ENCODE assay signal across 23 mouse cellular contexts in genomic region chr10:89290698-89291097, GRCm38 (mm10). TPM values are rescaled to one million over a fixed set of nuclear protein-coding genes. Genes with fewer than 3 reads are reported as not detected.
DNase-seq lines count a peak whose midpoint lies in the region; ATAC-seq and TF ChIP-seq lines count a peak whose summit lies in the region.
"Had no signal": no experiment of that assay in that cellular context is flagged by ENCODE, and none has a peak within 500 bp of the region (broad histone marks: within the 10 kb centered on the region; RNA-seq: fewer than 3 reads in every experiment).

No protein-coding gene starts in this region.

- peak; percentile 85 for ATAC-seq in hindbrain, embryonic 16.5 days
- no peak; the same call in 1 of the 2 replicates for ATAC-seq in midbrain, embryonic 14.5 days (ENCODE audit: low FRiP score, low TSS enrichment)
- ATAC-seq in midbrain, embryonic 11.5 days (ENCODE audit: low FRiP score), result no peak
- ATAC-seq in midbrain, postnatal 0 days (ENCODE audit: low FRiP score), result peak; percentile 72; the same call in 1 of the 2 replicates

- H3K27ac ChIP-seq in hindbrain, embryonic 16.5 days (ENCODE audit: low read depth, low read length), result no peak overlapping the region
- no peak overlapping the region for H3K27ac ChIP-seq in hindbrain, embryonic 10.5 days
- H3K27ac ChIP-seq in midbrain, embryonic 14.5 days (replicated peaks; ENCODE audit: low read depth, low read length), result no peak overlapping the region
- no peak overlapping the region for H3K27ac ChIP-seq in midbrain, embryonic 11.5 days (ENCODE audit: low read depth, low read length)
- no peak overlapping the region for H3K27ac ChIP-seq in midbrain, postnatal 0 days (ENCODE audit: low read depth, low read length)
- H3K27ac ChIP-seq: hindbrain, embryonic 14.5 days had no signal

- no peaks in the 10 kb centered on the region for H3K27me3 ChIP-seq in hindbrain, embryonic 16.5 days (replicated peaks; ENCODE audit: control insufficient read depth, insufficient read depth, low read length)
- no peaks in the 10 kb centered on the region for H3K27me3 ChIP-seq in hindbrain, embryonic 10.5 days (ENCODE audit: insufficient read depth, poor library complexity, severe bottlenecking)
- no peaks in the 10 kb centered on the region for H3K27me3 ChIP-seq in midbrain, embryonic 14.5 days (ENCODE audit: control insufficient read depth, insufficient read depth, low read length)
- no peaks in the 10 kb centered on the region for H3K27me3 ChIP-seq in midbrain, embryonic 11.5 days (ENCODE audit: control insufficient read depth, insufficient read depth, low read length)
- H3K27me3 ChIP-seq in midbrain, postnatal 0 days (ENCODE audit: insufficient read depth, low read length), result no peaks in the 10 kb centered on the region

- 64% methylated on average over 6 of the region's 6 CpGs for WGBS in hindbrain, embryonic 16.5 days
- 74% methylated on average over 6 of the region's 6 CpGs for WGBS in hindbrain, embryonic 10.5 days
- 68% methylated on average over 6 of the region's 6 CpGs for WGBS in midbrain, embryonic 14.5 days
- WGBS in midbrain, embryonic 11.5 days, result 77% methylated on average over 6 of the region's 6 CpGs
- WGBS in midbrain, postnatal 0 days, result 58% methylated on average over 6 of the region's 6 CpGs

- intact Hi-C loops in gastrocnemius, postnatal 14 days (cut with DNase I; ENCODE audit: low total_unique reads), result no loop called here

- H3K9me3 ChIP-seq in hindbrain, embryonic 16.5 days (ENCODE audit: control insufficient read depth, low read length), result no peaks in the 10 kb centered on the region
- no peaks in the 10 kb centered on the region for H3K9me3 ChIP-seq in hindbrain, embryonic 10.5 days
- H3K9me3 ChIP-seq in midbrain, embryonic 14.5 days (ENCODE audit: control insufficient read depth, low read length), result no peaks in the 10 kb centered on the region
- H3K9me3 ChIP-seq in midbrain, embryonic 11.5 days (ENCODE audit: control insufficient read depth, low read length), result no peaks in the 10 kb centered on the region
- H3K9me3 ChIP-seq in midbrain, postnatal 0 days (ENCODE audit: low read length), result no peaks in the 10 kb centered on the region

- H3K4me3 ChIP-seq in hindbrain, embryonic 16.5 days (ENCODE audit: low read length), result no peak overlapping the region
- H3K4me3 ChIP-seq in hindbrain, embryonic 10.5 days, result no peak overlapping the region
- no peak overlapping the region for H3K4me3 ChIP-seq in midbrain, embryonic 14.5 days (replicated peaks; ENCODE audit: low read depth, low read length)
- H3K4me3 ChIP-seq in midbrain, embryonic 11.5 days (ENCODE audit: low read depth, low read length), result no peak overlapping the region
- no peak overlapping the region for H3K4me3 ChIP-seq in midbrain, postnatal 0 days (ENCODE audit: low read depth, low read length)

- H3K36me3 ChIP-seq in hindbrain, embryonic 16.5 days (ENCODE audit: control insufficient read depth, insufficient read depth, low read length), result no peaks in the 10 kb centered on the region
- no peaks in the 10 kb centered on the region for H3K36me3 ChIP-seq in hindbrain, embryonic 10.5 days
- no peaks in the 10 kb centered on the region for H3K36me3 ChIP-seq in midbrain, embryonic 14.5 days (ENCODE audit: control insufficient read depth, insufficient read depth, low read length)
- no peaks in the 10 kb centered on the region for H3K36me3 ChIP-seq in midbrain, embryonic 11.5 days (ENCODE audit: control insufficient read depth, insufficient read depth, low read length)
- no peaks in the 10 kb centered on the region for H3K36me3 ChIP-seq in midbrain, postnatal 0 days (ENCODE audit: insufficient read depth, low read length)

- peak; percentile 72 for TF ChIP-seq CTCF in midbrain, postnatal 0 days (IDR thresholded peaks at IDR 0.05)

- H3K4me2 ChIP-seq in hindbrain, embryonic 16.5 days (ENCODE audit: low read length), result no peak overlapping the region
- no peak overlapping the region for H3K4me2 ChIP-seq in midbrain, embryonic 14.5 days (ENCODE audit: low read length)
- H3K4me2 ChIP-seq in midbrain, embryonic 11.5 days, result no peak overlapping the region
- H3K4me2 ChIP-seq in midbrain, postnatal 0 days (ENCODE audit: low read depth, low read length, poor library complexity, severe bottlenecking), result no peak overlapping the region
- H3K4me2 ChIP-seq: heart, embryonic 11.5 days; hindbrain, embryonic 14.5 days; liver, embryonic 11.5 days had no signal

- no peaks in the 10 kb centered on the region for H3K4me1 ChIP-seq in hindbrain, embryonic 16.5 days (ENCODE audit: control insufficient read depth, insufficient read depth, low read depth, low read length)
- H3K4me1 ChIP-seq in hindbrain, embryonic 10.5 days (replicated peaks), result no peaks in the 10 kb centered on the region
- no peaks in the 10 kb centered on the region for H3K4me1 ChIP-seq in midbrain, embryonic 14.5 days (ENCODE audit: control insufficient read depth, insufficient read depth, low read length)
- no peaks in the 10 kb centered on the region for H3K4me1 ChIP-seq in midbrain, embryonic 11.5 days (ENCODE audit: control insufficient read depth, insufficient read depth, low read length)
- H3K4me1 ChIP-seq in midbrain, postnatal 0 days (ENCODE audit: insufficient read depth, low read length), result no peaks in the 10 kb centered on the region

- DNase-seq in hindbrain, embryonic 10.5 days (ENCODE audit: low spot score), result no peak
- peak; percentile 44 for DNase-seq in midbrain, embryonic 14.5 days
- no peak for DNase-seq in midbrain, embryonic 11.5 days (ENCODE audit: low spot score, missing footprints)
- DNase-seq in brain, adult 2 months (ENCODE audit: low read depth, low spot score), result peak; percentile 54
- peak; percentile 47 for DNase-seq in midbrain, postnatal 0 days (ENCODE audit: low spot score)
- DNase-seq in gastrocnemius, postnatal 14 days, result no peak
- DNase-seq: adrenal gland, postnatal 10 days; cerebellum, adult 11-12 months; cerebellum, postnatal 36 days; gastrocnemius, postnatal 36 days; heart, postnatal 14 days; kidney, adult 11 months; lung, adult 18-20 months; lung, postnatal 14 days; right cerebral cortex, adult 18-20 months; thymus, adult 18-20 months; thymus, postnatal 4 days had no signal

- H3K9ac ChIP-seq in hindbrain, embryonic 16.5 days (ENCODE audit: low read depth, low read length), result no peak overlapping the region
- H3K9ac ChIP-seq in midbrain, embryonic 14.5 days (replicated peaks; ENCODE audit: low read length), result no peak overlapping the region
- no peak overlapping the region for H3K9ac ChIP-seq in midbrain, embryonic 11.5 days (ENCODE audit: low read length)
- H3K9ac ChIP-seq in midbrain, postnatal 0 days (replicated peaks; ENCODE audit: low read length, poor library complexity, severe bottlenecking), result no peak overlapping the region
- H3K9ac ChIP-seq: hindbrain, embryonic 14.5 days had no signal

RNA-seq across cellular contexts. Expression of gene Ano4, which starts 53.9 kb away (rescaled TPM):
- 10.6 and 11.9 TPM in 2 replicates for polyA plus RNA-seq in hindbrain, embryonic 16.5 days (2015; fragmentation: Nextera tagmentation; extraction: Ambion mirVana)
- 0.50 and 1.7 TPM in 2 replicates for polyA plus RNA-seq in hindbrain, embryonic 10.5 days (2016; fragmentation: Nextera tagmentation; extraction: Ambion mirVana)
- polyA plus RNA-seq in midbrain, embryonic 14.5 days (2014; fragmentation: Nextera tagmentation; extraction: Ambion mirVana), result 7.8 and 8.9 TPM in 2 replicates
- polyA plus RNA-seq in midbrain, embryonic 11.5 days (2014; fragmentation: Nextera tagmentation; extraction: Ambion mirVana), result 2.1 and 2.6 TPM in 2 replicates
- 11.3 and 14.7 TPM in 2 replicates for total RNA-seq in midbrain, postnatal 0 days (2014; rRNA removed)
- 5.8 and 6.2 TPM in 2 replicates for polyA plus RNA-seq in midbrain, postnatal 0 days (2015; fragmentation: Nextera tagmentation; extraction: Ambion mirVana)
- total RNA-seq in gastrocnemius, postnatal 14 days (2021), result 1 to 10 TPM in 1 of 2 experiments, under 1 TPM in 1; 0.70 to 1.0 TPM
- total RNA-seq: megakaryocyte, adult 5-6 weeks had no signal
- polyA plus RNA-seq: Patski had no signal

Comparison
In these comparisons a context has a peak if more than half of its experiments do, and no peak if none do; other contexts are left out.
1. ATAC-seq: peak in hindbrain, embryonic 16.5 days (single experiment) and midbrain, postnatal 0 days (single experiment); none in midbrain, embryonic 14.5 days (single experiment) and midbrain, embryonic 11.5 days (single experiment).
2. DNase-seq: peak in midbrain, embryonic 14.5 days (single experiment), brain, adult 2 months (single experiment) and midbrain, postnatal 0 days (single experiment); none in hindbrain, embryonic 10.5 days (single experiment), midbrain, embryonic 11.5 days (single experiment) and gastrocnemius, postnatal 14 days (single experiment).